Mouse (Mus musculus) frontal cortex, postnatal 25 days (tissue): ENCODE results near the gene Drd1.

Source experiments
- DNase-seq, 2 experiments: peaks; one replicate each; pipeline ENCODE4 v3.0.0; 2022; ENCODE audit warnings: low spot score in 2 of 2

The Drd1 gene

DNA sequence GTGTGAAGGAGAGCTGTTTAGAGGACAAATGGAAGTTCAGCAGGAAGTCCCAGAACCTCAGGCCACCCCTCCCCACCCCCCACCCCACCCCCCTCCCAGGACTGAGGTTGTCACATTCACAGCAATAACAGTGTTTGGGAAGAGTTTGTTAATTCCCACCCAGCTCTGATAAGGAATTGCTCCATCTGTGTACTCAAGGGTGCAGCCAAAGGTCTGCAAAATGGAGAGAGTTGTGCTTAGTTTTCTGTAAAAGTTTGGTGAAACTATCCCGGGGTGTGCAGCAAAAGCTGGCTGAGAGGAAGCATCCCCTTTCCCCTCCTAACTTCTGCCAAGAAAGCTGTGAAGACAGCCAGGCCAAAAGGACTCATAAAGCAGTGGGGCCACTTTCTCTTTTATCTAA, 17.6 kb upstream of the Drd1 start:
- DNase-seq: no peak

DNA sequence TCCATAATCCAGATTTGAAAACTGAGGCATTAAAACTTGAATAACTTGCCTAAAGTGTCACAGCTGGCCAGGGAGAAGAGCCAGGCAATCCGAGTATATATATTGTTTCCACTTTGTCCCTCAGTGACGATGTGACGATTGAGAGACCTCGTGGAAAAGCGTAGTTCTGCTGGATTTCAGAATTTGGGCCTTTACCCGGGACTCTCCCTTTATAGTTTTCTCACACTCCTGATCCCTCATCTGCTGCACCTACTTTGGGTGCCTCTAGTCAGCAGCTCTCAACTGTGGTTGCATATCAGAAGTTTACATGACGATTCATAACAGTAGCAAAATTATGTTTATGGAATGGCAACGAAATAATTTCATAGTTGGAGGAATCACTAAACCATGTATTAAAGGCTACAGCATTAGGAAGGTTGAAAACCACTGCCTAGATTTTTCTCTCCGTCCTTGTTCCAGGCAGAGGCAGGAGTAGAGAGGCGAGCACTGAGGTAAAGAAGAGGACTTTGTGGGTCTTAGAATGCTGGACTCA, 17.1 kb upstream of the Drd1 start:
- DNase-seq: no peak

DNA sequence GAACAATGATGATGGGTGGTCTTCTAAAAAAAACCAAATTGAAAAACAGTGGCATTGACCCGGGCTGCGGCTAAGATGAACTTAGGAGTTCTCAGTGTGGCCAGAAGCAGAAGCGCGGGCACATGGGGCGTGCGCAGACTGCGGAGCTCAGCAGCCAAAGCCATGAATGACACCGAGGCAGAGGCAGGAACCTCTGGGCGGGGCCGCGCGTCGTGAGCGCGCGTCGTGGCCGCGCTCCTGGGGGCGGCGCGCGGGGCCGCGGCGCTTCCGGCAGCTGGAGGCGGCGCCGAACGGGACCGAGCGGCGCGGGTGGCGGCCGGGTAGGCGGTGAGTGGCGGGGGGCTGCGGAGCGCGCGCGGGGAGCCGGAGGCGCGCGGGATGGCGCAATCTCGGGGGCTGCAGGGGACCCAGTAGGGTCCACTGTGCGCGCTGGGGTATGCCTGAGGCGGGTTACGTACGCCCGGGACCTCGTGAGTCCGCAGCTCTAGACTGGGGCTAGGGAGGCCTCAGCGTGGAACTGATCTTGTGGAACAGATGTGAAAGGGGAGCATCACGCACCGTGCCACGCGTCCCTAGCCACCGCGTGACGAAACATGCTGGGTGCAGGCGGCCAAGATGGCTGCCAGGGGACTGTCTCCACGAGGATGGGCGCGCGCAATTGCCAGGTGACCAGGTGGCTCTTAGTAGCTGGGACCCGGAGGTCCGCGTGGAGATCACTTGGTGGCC, 16.3 kb upstream of the Drd1 start, which contains the start of gene Sfxn1:
TSS of gene Sfxn1 (plus strand) at position 264 of the 726 bp plus-strand sequence.
- peak; percentile 63 to 65 for DNase-seq

DNA sequence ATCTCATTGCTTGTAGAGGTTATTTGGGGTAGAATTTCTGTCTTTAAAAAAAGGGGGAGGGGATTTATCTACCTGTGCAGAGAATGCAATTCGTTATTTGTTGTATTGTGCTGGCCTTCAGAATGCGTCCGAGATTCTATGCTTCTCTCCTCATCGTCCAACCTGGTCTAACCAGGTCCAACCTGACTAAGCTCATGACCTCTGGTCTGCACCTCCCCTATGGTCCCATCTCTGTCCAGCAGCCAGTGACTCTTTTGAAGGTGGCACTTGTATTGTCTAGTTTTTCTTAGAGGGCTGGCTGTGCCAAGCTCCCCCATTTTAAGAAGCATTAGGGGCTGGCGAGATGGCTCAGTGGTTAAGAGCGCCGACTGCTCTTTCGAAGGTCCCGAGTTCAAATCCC, 15.5 kb upstream of the Drd1 start:
- no peak for DNase-seq

DNA sequence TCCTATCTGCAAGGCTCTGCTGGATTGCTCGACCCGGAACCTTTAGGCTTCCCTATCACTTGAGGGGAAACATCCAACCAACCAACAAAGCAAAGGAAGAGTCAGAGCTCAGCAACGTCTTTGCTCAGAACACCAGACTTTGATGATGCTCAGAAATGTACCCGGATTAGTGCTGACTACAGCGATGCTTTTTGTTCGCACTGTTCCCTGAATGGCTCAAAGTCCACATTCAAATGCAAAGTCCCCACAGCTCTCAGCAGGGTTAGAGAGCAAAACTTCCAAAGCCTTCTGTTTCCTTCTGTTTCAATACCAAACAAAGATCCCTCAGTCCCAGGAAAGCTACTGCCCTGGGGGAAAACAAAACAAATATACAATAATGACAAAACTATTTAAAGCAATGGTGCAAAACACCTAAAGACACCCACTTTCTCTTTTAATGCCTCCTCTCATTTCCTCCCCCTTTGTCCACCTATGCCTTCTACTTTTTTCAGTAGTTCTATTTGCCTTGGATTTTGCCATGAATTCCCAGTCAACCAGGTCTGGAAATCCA, 12.2 kb upstream of the Drd1 start:
- no peak for DNase-seq

DNA sequence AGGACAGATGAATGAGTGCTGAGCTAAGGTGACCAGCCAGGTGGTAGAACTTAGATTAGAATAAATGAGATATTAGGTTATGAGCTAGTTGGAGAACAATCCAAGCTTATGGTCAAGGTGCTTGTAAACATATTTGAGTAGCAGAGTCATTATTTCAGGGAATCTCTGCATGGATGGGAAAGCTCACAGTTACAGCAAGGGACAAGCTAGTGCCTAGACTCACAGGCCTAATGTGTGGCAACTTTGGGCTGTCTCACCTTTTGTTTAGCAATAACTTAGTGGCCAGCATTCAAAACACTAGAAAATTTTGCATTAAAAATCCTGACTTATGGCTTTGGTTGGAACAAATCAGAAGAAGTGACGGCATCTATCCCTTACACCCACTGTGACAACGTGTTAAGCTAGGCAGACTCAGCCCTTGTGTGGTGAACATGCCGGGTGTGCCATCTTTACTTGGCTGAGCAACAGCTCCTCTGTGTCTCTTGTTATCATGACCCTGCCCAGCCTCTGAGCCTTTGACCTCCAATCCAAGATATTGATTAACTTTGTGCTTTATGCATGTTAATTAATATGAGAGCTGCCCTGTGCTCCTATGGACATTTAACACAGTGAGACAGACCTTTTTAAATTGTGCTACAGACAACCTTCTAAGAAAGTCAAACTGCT, 10.7 kb upstream of the Drd1 start:
- no peak for DNase-seq

DNA sequence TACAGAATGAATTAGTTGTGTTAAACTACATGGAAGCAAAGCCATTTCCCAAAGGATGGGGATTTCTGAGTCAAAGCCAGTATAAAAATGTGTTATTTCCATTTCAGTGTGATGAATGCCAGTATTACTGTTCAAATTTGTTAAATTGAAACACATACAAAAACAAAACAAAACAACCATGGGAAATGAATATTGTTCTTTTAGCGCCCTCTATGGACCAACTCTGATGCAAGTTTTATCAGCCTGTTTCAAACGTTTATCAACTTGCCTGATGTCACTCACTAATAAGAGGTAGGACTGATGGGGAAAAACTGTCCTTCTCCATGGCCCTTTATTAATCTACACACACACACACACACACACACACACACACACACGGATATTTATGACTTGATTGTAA, 7.8 kb upstream of the Drd1 start:
- DNase-seq: no peak

DNA sequence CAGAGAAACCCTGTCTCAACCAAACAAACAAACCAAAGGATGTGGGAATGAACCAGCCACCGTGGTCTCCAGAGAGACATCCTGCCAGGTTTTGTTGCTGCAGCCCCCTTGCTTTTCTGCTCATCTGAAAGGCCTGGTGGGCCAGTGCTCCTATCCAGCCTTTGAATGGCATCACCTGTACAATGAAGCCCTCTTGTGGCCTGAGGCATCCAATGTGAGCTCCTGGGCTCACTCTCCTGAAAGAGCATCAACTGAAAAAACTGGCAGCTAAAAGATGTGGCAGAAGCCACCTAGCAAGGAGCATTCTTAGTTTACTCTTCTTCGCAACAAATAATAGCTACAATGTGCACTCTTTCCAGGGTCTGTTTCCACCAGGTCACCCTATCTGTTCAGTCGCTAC, 6.6 kb upstream of the Drd1 start:
- no peak for DNase-seq

DNA sequence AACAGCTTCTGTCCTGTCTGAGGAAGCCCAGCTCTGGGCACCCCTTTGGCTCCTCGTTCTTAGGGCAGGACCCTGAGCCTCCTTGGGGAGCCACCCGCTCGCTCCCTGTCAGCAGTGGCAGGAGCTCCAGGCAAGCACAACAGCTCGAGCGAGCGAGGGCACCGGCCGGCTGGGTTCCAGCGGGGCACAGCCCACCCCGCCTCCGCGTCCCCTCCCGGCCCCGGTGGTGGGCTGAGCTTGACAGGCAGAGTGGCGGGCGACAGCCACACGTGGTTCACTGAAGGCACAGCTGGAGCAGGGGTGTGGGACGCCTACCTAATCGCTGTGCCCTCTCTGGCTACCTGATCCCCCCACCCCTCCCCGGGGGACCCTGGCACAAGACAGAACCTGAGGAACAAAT, 543 bp downstream of the Drd1 start:
- DNase-seq: no peak

DNA sequence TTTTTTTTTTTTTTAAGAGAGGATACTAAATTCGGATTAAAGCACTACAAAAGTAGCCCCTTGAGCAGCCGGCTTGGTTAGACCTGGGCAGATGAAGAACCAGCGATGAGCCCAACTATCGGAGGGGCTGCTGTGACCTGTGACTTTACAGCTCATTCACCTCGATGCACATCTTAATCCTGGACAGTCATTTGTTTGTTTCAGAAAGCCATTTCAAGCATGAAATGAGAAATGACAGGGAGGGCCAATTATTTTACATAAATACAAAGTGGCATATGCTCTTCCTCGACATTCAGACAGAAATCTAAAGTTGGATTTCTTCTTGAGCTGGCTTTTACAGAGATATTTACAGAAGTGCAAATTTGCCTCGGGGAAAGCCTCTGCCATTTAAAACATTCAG, 3.9 kb downstream of the Drd1 start:
- DNase-seq: no peak

DNA sequence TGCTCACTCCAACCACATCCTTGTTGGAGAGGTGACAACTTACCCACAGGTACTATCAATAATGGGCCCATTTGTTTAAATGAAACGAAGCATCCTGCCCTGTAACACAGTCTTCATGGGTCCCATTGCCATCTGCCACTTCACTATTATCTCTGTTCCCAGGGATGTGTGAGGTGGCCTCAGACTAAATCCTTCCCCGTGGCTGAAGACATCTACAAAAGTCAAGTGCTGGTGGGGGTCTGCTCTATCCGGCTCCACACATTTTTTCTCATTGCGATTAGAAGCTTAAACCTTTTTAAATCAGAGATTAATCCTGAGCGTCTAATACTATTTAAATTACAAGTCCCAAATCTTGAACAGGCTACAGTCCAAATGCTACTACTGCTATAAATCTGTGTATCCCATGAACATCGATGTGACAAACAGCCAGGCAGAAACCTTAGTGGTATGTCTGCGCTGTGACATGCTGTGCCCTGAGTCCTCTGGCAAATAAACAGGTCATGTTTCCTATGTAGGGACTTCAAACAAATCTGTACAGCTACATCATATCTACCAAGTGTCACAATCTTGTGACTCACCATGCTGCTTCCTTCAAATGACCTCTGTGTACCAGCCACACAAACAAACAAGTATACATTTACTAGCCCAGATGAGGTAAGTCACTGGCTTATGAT, 6.7 kb downstream of the Drd1 start:
- no peak for DNase-seq

DNA sequence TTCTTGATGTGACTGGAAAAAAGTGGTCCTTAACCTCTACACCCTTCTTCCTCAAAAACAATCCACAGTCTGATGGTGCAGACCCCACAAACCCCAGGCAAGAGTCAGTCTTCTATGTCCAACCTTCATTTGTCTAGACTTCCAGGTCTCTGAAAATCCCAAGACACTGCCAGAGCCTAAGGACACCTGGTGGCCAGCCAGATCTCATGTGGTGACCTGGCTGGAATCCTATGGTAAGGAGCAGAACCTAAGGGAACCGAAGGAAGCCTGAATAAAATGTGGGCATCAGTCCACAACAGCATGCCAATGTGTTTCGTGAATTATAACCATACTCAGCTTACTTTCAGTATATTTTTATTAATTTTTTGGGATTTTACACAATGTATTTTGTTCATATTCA, 15.2 kb downstream of the Drd1 start:
- DNase-seq: no peak

DNA sequence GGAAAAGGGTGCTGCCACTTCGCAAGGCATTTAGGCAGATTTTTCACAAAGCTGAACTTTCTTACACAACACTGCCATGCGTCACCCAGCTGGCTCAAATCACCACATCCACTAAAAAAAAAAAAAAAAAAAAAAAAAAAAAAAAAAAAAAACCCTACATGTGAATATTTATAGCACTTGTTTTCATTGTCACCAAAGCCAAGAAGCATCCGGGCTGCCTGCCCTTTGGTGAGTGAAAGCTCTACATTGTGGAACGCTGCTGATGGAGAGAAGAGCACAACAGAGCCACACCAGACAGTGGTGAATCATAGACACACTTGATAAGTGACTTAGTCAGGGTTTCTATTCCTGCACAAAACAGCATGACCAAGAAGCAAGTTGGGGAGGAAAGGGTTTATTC, 17.6 kb downstream of the Drd1 start:
- DNase-seq: no peak

DNA sequence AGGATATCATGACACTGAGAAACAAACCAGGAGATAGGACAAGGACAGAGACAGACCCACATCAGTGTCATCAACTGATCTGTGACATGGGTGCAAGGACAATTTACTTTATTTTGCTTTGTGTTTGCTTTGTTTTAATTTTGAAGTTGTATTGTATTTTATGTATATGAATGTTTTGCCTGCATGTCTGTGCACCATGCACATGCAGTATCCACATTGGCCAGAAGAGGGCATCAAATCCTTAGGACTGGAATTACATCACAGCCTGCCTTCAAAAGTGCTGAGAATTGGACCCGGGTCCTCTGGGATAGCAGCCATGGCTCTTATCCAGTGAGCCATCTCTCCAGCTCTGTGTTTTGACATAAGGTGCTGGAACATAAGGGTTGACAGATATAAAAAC, 20.0 kb downstream of the Drd1 start:
- DNase-seq: no peak

DNA sequence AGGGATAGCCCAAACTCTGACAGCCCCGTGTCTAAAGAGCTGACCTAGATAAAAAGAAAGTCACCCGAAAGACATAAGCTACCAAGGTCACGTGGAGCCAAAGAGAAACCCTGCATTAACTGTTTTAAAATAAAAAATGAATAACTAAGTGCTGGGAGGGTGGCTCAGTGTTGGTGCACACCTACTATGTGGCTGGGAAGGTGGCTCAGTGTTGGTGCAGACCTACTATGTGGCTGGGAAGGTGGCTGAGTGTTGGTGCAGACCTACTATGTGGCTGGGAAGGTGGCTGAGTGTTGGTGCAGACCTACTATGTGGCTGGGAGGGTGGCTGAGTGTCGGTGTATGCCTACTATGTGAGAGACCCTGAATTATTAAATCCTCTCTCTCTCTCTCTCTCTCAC, 21.9 kb downstream of the Drd1 start:
- DNase-seq: no peak

DNA sequence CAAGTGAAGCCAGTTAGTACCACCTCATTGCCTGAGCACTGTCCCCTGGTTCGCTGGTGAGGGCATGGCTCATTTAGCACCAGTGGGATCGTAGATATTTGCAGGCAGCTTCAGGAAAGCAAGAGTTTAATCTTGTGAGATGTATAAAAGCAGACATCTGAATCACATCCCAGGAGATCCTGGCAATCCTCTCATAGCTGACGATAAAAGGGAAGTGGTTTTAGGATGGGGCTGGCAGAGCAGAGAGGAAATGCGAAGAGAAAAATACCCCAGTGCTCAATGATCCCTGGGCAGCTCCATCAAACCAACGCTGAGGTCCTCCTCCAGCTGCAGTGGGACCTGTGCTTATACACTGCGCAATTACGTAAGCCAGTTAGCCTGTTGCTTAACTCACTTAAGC, 28.4 kb downstream of the Drd1 start:
- DNase-seq: no peak

DNA sequence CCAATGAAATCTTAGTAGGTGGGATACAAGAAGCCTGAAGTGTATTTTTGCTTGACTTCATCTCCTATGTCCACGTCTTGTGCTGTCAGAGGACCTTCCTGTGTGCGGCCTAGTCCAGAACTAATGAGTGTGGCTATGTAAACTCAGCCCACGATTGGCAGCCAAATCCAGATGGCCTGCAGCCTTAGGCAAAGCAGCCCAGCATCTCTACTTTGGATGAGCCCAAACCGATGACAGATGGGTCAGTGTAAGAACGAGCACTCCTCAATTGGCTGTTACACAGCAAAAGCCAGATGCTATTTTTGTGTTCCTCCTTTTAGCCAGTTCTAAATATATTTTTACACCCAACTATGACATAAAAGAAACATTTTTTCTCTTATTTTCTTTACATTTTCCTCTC, 32.2 kb downstream of the Drd1 start:
- no peak for DNase-seq

DNA sequence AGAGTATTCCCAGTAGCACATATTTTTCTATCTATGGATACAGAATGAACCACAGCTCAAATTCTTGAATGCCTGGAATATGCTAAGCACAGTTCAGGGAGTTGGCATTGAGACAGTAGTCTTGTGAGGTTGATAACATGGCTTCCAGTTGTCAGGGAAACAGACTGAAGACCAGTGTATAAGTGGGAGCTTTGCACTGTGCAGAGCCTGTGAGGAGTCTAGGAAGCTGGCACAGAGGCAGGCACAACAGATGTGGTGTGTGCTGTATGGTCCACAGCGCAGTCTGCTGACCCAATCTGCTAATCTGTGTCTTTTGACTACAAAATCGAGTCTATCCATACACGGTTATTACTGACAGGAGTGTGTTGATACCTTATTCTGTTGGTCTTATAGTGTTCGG, 46.8 kb downstream of the Drd1 start:
- DNase-seq: no peak
